Mouse (Mus musculus): ENCODE measurements around the gene Cox6b2.

DNA sequence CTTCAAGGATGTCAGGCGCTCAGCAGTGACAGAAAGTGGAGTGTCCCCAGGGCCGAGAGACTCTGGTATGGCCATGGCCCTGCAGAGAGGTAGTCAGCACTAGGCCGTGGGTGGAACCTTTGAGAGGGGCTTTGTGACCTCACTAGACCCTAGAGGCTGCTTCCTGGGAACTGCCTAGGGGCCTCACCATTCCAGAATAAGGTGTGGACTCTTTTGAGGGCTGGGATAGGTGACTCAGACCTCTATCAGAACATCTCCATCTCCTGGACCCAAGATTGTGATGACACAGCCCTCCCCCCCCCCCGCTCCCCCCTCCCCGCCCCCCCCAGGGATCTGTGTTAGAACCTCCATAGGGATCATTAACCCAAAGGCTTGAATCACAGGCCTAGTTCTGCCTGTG lies 18.3 kb upstream of the Cox6b2 start, which contains the start of gene Fam71e2:
- no peak for TF ChIP-seq POLR2A (IDR thresholded peaks at IDR 0.05; ENCODE audit: borderline replicate concordance, insufficient read depth, low read length)
- no peak for TF ChIP-seq CTCF (IDR thresholded peaks at IDR 0.05; ENCODE audit: borderline replicate concordance, insufficient read depth, low read depth, low read length)

Measured in cerebellum, adult 2 months (tissue).